Mouse (Mus musculus) liver, embryonic 12.5 days (tissue): ENCODE results near the gene Bco2. TPM values are rescaled to one million over a fixed set of nuclear protein-coding genes. Genes with fewer than 3 reads are reported as not detected.

ENCODE experiments used
- ATAC-seq: fragments of 200-750 bp; cut with Nextera tagmentation; 2 replicates; pipeline ENCODE4 v1.8.0; 2017; ENCODE audit warnings: moderate number of reproducible peaks, mild to moderate bottlenecking, moderate library complexity
- H3K27ac ChIP-seq: fragments of 300-500 bp; sonication (generic); 2 replicates; pipeline ENCODE4 v1.5.1; 2016; ENCODE audit warnings: mild to moderate bottlenecking
- H3K27me3 ChIP-seq: fragments of 300-500 bp; sonication (generic); replicated peaks from 2 replicates; pipeline ENCODE4 v1.6.1; 2016; ENCODE audit warnings: mild to moderate bottlenecking, moderate library complexity
- H3K36me3 ChIP-seq: fragments of 300-500 bp; sonication (generic); 2 replicates; pipeline ENCODE4 v1.6.1; 2016; ENCODE audit warnings: mild to moderate bottlenecking, moderate library complexity
- H3K4me1 ChIP-seq: fragments of 300-500 bp; sonication (generic); 2 replicates; pipeline ENCODE4 v1.6.1; 2016
- H3K4me2 ChIP-seq: fragments of 300-500 bp; sonication (generic); 2 replicates; pipeline ENCODE4 v1.6.1; 2016; ENCODE audit warnings: mild to moderate bottlenecking, moderate library complexity
- H3K4me3 ChIP-seq: fragments of 300-500 bp; sonication (generic); 2 replicates; pipeline ENCODE4 v1.5.1; 2016; ENCODE audit warnings: mild to moderate bottlenecking, moderate library complexity
- H3K9ac ChIP-seq: fragments of 300-500 bp; sonication (generic); 2 replicates; pipeline ENCODE4 v1.6.1; 2016; ENCODE audit warnings: mild to moderate bottlenecking, moderate library complexity
- H3K9me3 ChIP-seq: fragments of 300-500 bp; sonication (generic); replicated peaks from 2 replicates; pipeline ENCODE4 v1.6.1; 2016; ENCODE audit warnings: mild to moderate bottlenecking, moderate library complexity
- WGBS: fragments of 180-500 bp; shearing (Covaris S2); methylation state at CpG from one replicate; pipeline ENCODE4 v1.1.7; 2016; ENCODE audit not compliant: insufficient replicate concordance; 5-methylcytosine and 5-hydroxymethylcytosine counted together
- polyA plus RNA-seq: library from polyadenylated mRNA; unstranded; fragments of >200 nt; fragmentation: Nextera tagmentation; extraction: Ambion mirVana; gene quantifications from 2 replicates; pipeline ENCODE4 v1.2.1, GENCODE M21; 2016

Bco2 gene
- polyA plus RNA-seq, result 0.18 TPM in 2 replicates

- Histone ChIP-seq H3K9me3 (no peaks in the 10 kb centered on the region), H3K4me2 (peak within 1 kb of the TSS; percentile 22), H3K4me3 (peak within 1 kb of the TSS; percentile 9; the same call in 1 of the 2 replicates), H3K36me3 (no peaks in the 10 kb centered on the region), H3K4me1 (no peaks in the 10 kb centered on the region), H3K9ac (no peak within 1 kb of the TSS), H3K27ac (no peak within 1 kb of the TSS), H3K27me3 (0 out of 2 replicates have a peak, but pooled peaks cover 3% of the 10 kb centered on the region)
- 52% methylated on average over 2 of the region's 2 CpGs for WGBS
- ATAC-seq, result no peak
Measured at GRCm38 (mm10) chr9:50555094-50555446, at the start of gene Bco2. Gene Bco2, minus strand, starts transcription at chr9:50555181.

- H3K4me2 ChIP-seq, result peak overlapping the region; percentile 76
- peaks cover 62% of the 10 kb centered on the region for H3K36me3 ChIP-seq
- WGBS, result under 1% methylated on average over 6 of the region's 6 CpGs
- no peak; the same call in 1 of the 2 replicates for ATAC-seq
- H3K4me3 ChIP-seq, result peak overlapping the region; percentile 77
- peaks cover 48% of the 10 kb centered on the region for H3K4me1 ChIP-seq
- peak overlapping the region; percentile 88 for H3K27ac ChIP-seq
- peak overlapping the region; percentile 84 for H3K9ac ChIP-seq
- no peaks in the 10 kb centered on the region for H3K9me3 ChIP-seq
- H3K27me3 ChIP-seq, result no peaks in the 10 kb centered on the region
Measured at GRCm38 (mm10) chr9:50604338-50604737, 49.4 kb upstream of the Bco2 start.

GRCm38 (mm10) chr9:50603998-50604324 lies 49.0 kb upstream of the Bco2 start:
- peak overlapping the region; percentile 84 for H3K9ac ChIP-seq
- H3K36me3 ChIP-seq, result peaks cover 63% of the 10 kb centered on the region
- peak; percentile 79 for ATAC-seq
- H3K27me3 ChIP-seq, result no peaks in the 10 kb centered on the region
- 1% methylated on average over 24 of the region's 24 CpGs for WGBS
- no peaks in the 10 kb centered on the region for H3K9me3 ChIP-seq
- peak overlapping the region; percentile 77 for H3K4me3 ChIP-seq
- peak overlapping the region; percentile 88 for H3K27ac ChIP-seq
- peak overlapping the region; percentile 76 for H3K4me2 ChIP-seq
- H3K4me1 ChIP-seq, result peaks cover 48% of the 10 kb centered on the region

DNA sequence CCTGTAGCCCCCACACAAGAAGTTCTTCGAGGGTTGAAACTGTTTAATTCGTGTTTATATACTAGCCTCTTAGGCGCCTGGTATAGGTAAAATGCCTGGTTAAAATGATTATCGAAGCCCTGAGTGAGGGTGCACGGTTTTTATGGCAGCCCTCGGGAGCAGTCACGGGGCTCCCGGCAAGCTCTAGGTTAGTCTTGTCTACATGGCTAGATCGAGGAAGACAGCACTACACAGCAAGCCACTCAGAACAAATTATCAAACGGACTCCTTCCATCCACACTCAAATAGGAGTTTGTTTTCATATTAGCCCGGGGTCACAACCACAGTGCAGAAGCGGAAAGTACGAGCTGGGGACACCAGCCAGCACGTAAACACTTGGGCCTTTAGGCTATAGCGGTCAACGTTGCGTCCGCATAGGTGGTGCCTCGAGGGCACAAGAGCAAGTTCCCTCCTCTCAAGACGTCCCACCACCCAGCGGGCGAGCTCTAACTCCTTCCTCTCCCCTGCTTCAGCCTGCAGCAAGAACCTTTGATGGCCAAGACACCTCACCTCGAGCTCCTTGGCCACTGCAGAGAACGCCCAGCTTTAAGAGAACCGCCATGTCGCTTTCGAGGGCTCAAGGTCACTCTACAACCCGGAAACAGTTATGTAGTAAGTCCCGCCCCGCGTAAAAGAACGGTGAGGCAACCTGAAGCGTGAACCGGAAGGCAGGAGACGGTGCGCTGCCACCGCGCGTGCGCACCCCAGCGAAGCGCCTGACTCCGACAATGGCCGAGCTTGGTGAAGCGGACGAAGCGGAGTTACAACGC lies 48.4 kb upstream of the Bco2 start, which contains the start of the genes Sdhd and Timm8b:
Gene Sdhd (minus strand): TSS at position 624 of the 809 bp plus-strand sequence.
Gene Timm8b (plus strand): TSS at position 722 of the 809 bp plus-strand sequence.
- WGBS, result under 1% methylated on average over 48 of the region's 48 CpGs

GRCm38 (mm10) chr9:50602055-50602845 lies 47.3 kb upstream of the Bco2 start:
- Histone ChIP-seq H3K4me1 (peaks cover 48% of the 10 kb centered on the region), H3K27ac (peak overlapping the region; percentile 88), H3K27me3 (no peaks in the 10 kb centered on the region), H3K36me3 (peaks cover 63% of the 10 kb centered on the region), H3K4me3 (peak overlapping the region; percentile 77), H3K9ac (peak overlapping the region; percentile 84), H3K4me2 (peak overlapping the region; percentile 76), H3K9me3 (no peaks in the 10 kb centered on the region)
- ATAC-seq, result no peak
- WGBS, result 37% methylated on average over 7 of the region's 7 CpGs

More for the DNA sequence above, 48.4 kb upstream of the Bco2 start, which contains the start of the genes Sdhd and Timm8b:
- H3K9ac ChIP-seq, result peak within 1 kb of the TSS; percentile 84
- H3K4me2 ChIP-seq, result peak within 1 kb of the TSS; percentile 76
- H3K27me3 ChIP-seq, result no peaks in the 10 kb centered on the region
- peak; percentile 93 for ATAC-seq
- H3K9me3 ChIP-seq, result no peaks in the 10 kb centered on the region
- peaks cover 63% of the 10 kb centered on the region for H3K36me3 ChIP-seq
- H3K4me1 ChIP-seq, result peaks cover 48% of the 10 kb centered on the region
- peak within 1 kb of the TSS; percentile 88 for H3K27ac ChIP-seq
- peak within 1 kb of the TSS; percentile 77 for H3K4me3 ChIP-seq

DNA sequence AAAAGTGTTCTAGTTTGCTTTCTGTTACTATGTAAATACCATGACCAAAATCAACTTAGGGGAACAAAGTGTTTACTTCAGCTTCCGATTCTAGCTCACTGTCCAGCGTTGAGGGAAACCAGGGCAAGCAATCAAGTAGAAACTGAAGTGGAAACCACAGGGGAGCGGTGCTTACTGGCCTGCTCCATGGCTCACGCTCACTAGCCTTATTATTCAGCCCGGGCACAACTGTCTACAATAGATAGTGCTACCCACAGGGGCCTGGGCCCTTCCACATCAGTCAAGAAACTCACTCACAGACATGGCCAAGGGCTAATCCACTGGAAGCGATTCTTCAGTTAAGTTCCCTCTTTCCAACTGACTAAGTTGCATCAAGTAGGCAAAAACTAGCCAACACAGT lies 46.6 kb upstream of the Bco2 start:
- Histone ChIP-seq H3K4me2 (peak overlapping the region; percentile 76), H3K36me3 (peaks cover 63% of the 10 kb centered on the region), H3K4me3 (peak overlapping the region; percentile 77), H3K9me3 (no peaks in the 10 kb centered on the region), H3K27ac (peak overlapping the region; percentile 88), H3K9ac (peak overlapping the region; percentile 84), H3K27me3 (no peaks in the 10 kb centered on the region), H3K4me1 (peaks cover 48% of the 10 kb centered on the region)
- ATAC-seq, result peak; percentile 73
- WGBS, result 31% methylated on average over 6 of the region's 6 CpGs

GRCm38 (mm10) chr9:50596973-50597372 lies 42.0 kb upstream of the Bco2 start:
- H3K36me3 ChIP-seq, result peaks cover 67% of the 10 kb centered on the region
- WGBS, result 85% methylated on average over 8 of the region's 8 CpGs

GRCm38 (mm10) chr9:50594794-50595417 lies 39.9 kb upstream of the Bco2 start:
- H3K9me3 ChIP-seq, result no peaks in the 10 kb centered on the region
- no peak overlapping the region for H3K4me2 ChIP-seq
- H3K36me3 ChIP-seq, result peaks cover 55% of the 10 kb centered on the region
- 68% methylated on average over 12 of the region's 12 CpGs for WGBS
- peak overlapping the region; percentile 76 for H3K27ac ChIP-seq
- peak; percentile 58 for ATAC-seq
- H3K4me3 ChIP-seq, result no peak overlapping the region
- peaks cover under 1% of the 10 kb centered on the region; the same call in 1 of the 2 replicates for H3K4me1 ChIP-seq
- no peak overlapping the region for H3K9ac ChIP-seq
- no peaks in the 10 kb centered on the region for H3K27me3 ChIP-seq

More at GRCm38 (mm10) chr9:50596973-50597372, 42.0 kb upstream of the Bco2 start:
- Histone ChIP-seq H3K4me1 (peaks cover 22% of the 10 kb centered on the region), H3K27ac (no peak overlapping the region), H3K4me2 (no peak overlapping the region), H3K4me3 (no peak overlapping the region), H3K9ac (no peak overlapping the region), H3K9me3 (no peaks in the 10 kb centered on the region), H3K27me3 (no peaks in the 10 kb centered on the region)
- ATAC-seq, result no peak

- Histone ChIP-seq H3K27ac (peak overlapping the region; percentile 76; the same call in 1 of the 2 replicates), H3K36me3 (peaks cover 42% of the 10 kb centered on the region), H3K9me3 (no peaks in the 10 kb centered on the region), H3K27me3 (no peaks in the 10 kb centered on the region), H3K4me1 (no peaks in the 10 kb centered on the region), H3K9ac (no peak overlapping the region), H3K4me2 (no peak overlapping the region), H3K4me3 (no peak overlapping the region)
- no peak for ATAC-seq
- WGBS, result 68% methylated on average over 3 of the region's 3 CpGs
Measured at GRCm38 (mm10) chr9:50593544-50593943, 38.6 kb upstream of the Bco2 start.

- no peak overlapping the region for H3K4me3 ChIP-seq
- H3K9ac ChIP-seq, result no peak overlapping the region
- H3K27me3 ChIP-seq, result no peaks in the 10 kb centered on the region
- WGBS, result 81% methylated on average over 9 of the region's 9 CpGs
- no peaks in the 10 kb centered on the region for H3K4me1 ChIP-seq
- H3K27ac ChIP-seq, result no peak overlapping the region
- no peak overlapping the region for H3K4me2 ChIP-seq
- no peak for ATAC-seq
- peaks cover 36% of the 10 kb centered on the region for H3K36me3 ChIP-seq
- no peaks in the 10 kb centered on the region for H3K9me3 ChIP-seq
Measured at GRCm38 (mm10) chr9:50592955-50593354, 38.0 kb upstream of the Bco2 start.

DNA sequence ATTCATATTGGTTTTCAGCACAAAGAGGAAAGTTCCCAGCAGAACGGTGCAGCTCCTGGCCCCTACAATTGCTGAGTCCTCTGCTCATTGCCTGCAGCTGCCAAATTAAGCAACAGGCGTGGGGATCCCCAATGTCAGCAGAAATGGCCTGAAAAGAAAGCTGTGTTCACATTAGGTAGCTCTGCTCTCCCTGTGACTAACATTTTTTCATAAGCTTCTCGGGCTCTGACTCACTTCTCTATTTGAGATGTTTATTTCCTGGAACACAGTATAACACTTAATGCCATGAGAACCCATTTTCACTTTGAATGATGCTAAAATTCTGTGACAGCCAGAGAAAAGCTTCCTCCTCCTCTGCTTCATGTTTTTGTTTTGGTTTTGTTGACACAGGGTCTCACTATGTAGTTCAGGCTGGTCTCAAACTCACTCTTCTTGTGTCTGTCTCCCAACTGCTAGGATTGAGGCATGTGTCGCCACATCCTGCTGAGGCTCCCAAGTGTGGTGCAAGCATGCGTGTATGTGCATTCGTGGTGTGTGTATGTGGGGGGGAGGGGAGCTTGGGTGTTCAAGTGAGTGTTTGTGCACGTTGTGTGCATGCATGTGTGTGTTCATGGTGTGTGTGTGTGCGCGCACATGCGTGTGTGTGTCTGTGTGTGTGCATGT lies 36.0 kb upstream of the Bco2 start:
- H3K27me3 ChIP-seq, result no peaks in the 10 kb centered on the region
- no peak for ATAC-seq
- H3K9me3 ChIP-seq, result no peaks in the 10 kb centered on the region
- H3K4me3 ChIP-seq, result no peak overlapping the region
- no peak overlapping the region for H3K4me2 ChIP-seq
- H3K4me1 ChIP-seq, result no peaks in the 10 kb centered on the region
- H3K27ac ChIP-seq, result no peak overlapping the region
- peaks cover 16% of the 10 kb centered on the region for H3K36me3 ChIP-seq
- no peak overlapping the region for H3K9ac ChIP-seq
- 60% methylated on average over 10 of the region's 10 CpGs for WGBS
